Mouse (Mus musculus): ENCODE data around the gene Hoxd13. TPM values are rescaled to one million over a fixed set of nuclear protein-coding genes. Genes with fewer than 3 reads are reported as not detected.

Gene Hoxd13
- polyA plus RNA-seq, 1 experiment from 2014 or later, result not detected

DNA sequence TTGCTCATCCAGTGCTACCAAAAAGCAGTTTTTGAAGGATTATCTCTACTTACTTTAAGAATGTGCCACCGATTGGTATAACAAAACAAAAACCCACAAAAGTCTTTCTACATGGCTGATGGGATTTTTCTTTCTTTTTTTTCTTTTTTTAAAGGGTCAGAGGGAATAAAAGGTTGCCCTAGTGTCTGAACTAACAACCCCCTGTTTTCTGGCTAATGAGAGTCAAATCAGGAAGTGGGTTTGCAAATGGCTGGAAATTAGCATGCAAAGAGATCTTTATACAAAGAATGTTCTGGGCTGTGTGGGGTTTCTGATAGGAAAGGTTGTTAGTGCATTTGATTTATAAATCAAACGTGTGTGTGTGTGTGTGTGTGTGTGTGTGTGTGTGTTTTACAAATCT lies 52.3 kb downstream of the Hoxd13 start:
- WGBS (ENCODE audit: insufficient replicate concordance), result 13% methylated on average over 2 of the region's 2 CpGs
- H3K4me3 ChIP-seq (ENCODE audit: low read depth, low read length), result no peak overlapping the region

DNA sequence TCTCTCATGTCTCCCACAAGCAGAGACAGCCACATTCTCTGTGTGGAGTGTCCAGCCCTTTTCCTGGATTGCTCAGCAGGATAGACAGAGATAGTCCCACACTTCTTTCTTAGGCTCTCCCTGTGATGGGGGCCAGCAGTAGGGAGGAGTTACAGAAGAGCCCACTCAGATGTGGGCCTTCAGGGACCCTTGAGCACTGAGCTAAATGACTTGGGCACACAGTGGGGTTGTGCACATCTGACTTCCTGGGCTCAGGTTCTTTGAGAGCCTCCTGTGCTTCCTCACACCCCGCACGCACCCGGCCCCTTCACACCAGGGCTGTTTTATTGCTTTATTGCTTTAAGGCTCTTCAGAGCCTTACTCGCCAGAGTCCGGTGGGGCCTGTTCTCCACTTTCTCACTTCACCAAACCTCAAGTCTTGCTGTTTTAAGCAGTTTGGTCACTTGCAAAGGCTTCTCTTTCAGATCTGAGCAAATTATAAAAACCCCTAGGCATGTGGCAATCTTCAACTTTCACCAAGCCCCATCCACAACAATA lies 52.9 kb downstream of the Hoxd13 start:
- DNase-seq, result no peak
- ATAC-seq, result no peak
- TF ChIP-seq CTCF (IDR thresholded peaks at IDR 0.05; ENCODE audit: low read depth) (no peak), EP300 (IDR thresholded peaks at IDR 0.05; ENCODE audit: low read depth) (no peak)
- Histone ChIP-seq H3K36me3 (replicated peaks; ENCODE audit: insufficient read depth, low read length) (no peaks in the 10 kb centered on the region), H3K4me2 (ENCODE audit: low read depth, low read length) (no peak overlapping the region), H3K9ac (replicated peaks) (no peak overlapping the region), H3K4me1 (ENCODE audit: insufficient read depth) (no peaks in the 10 kb centered on the region), H3K27ac (ENCODE audit: low read depth) (no peak overlapping the region), H3K4me3 (ENCODE audit: low read depth, low read length) (no peak overlapping the region), H3K9me3 (ENCODE audit: low read length) (no peaks in the 10 kb centered on the region), H3K27me3 (ENCODE audit: insufficient read depth, low read length) (peaks cover 78% of the 10 kb centered on the region)
- 36% methylated on average over 5 of the region's 5 CpGs for WGBS (ENCODE audit: insufficient replicate concordance)

More for the DNA sequence above, 52.3 kb downstream of the Hoxd13 start:
- DNase-seq (no peak), ATAC-seq (no peak)
- H3K27ac ChIP-seq (ENCODE audit: low read depth), result no peak overlapping the region
- H3K4me2 ChIP-seq (ENCODE audit: low read depth, low read length), result no peak overlapping the region
- no peak for TF ChIP-seq EP300 (IDR thresholded peaks at IDR 0.05; ENCODE audit: low read depth)
- TF ChIP-seq CTCF (IDR thresholded peaks at IDR 0.05; ENCODE audit: low read depth), result no peak
- no peaks in the 10 kb centered on the region for H3K9me3 ChIP-seq (ENCODE audit: low read length)
- no peaks in the 10 kb centered on the region for H3K36me3 ChIP-seq (replicated peaks; ENCODE audit: insufficient read depth, low read length)
- peaks cover 78% of the 10 kb centered on the region for H3K27me3 ChIP-seq (ENCODE audit: insufficient read depth, low read length)
- no peaks in the 10 kb centered on the region for H3K4me1 ChIP-seq (ENCODE audit: insufficient read depth)
- no peak overlapping the region for H3K9ac ChIP-seq (replicated peaks)

Small RNAs within 50 kb of the gene (microRNA-seq; reads per million reads assigned to microRNA genes)
- gene Gm44463, result not detected

Other genes starting within 250 kb of the Hoxd13 start
- 9.6 and 11.1 TPM in 2 replicates for gene Lnpk, start 88.9 kb upstream of the Hoxd13 start, polyA plus RNA-seq (2015; fragmentation: Nextera tagmentation; extraction: Ambion mirVana)
- not detected in 2 replicates for gene Evx2, start 8.8 kb upstream of the Hoxd13 start, polyA plus RNA-seq (2015; fragmentation: Nextera tagmentation; extraction: Ambion mirVana)
- not detected in 2 replicates for gene Hoxd12, start 6.7 kb downstream of the Hoxd13 start, polyA plus RNA-seq (2015; fragmentation: Nextera tagmentation; extraction: Ambion mirVana)
- gene Hoxd11, start 11.2 kb downstream of the Hoxd13 start, polyA plus RNA-seq (2015; fragmentation: Nextera tagmentation; extraction: Ambion mirVana), result not detected in 2 replicates
- not detected in 2 replicates for gene Hoxd10, start 23.6 kb downstream of the Hoxd13 start, polyA plus RNA-seq (2015; fragmentation: Nextera tagmentation; extraction: Ambion mirVana)
- gene Hoxd9, start 29.4 kb downstream of the Hoxd13 start, polyA plus RNA-seq (2015; fragmentation: Nextera tagmentation; extraction: Ambion mirVana), result not detected in 2 replicates
- 0.04 TPM in 1 of 2 replicates, not detected in the other for gene Hoxd8, start 36.3 kb downstream of the Hoxd13 start, polyA plus RNA-seq (2015; fragmentation: Nextera tagmentation; extraction: Ambion mirVana)
- not detected in 2 replicates for gene Hoxd3, start 43.6 kb downstream of the Hoxd13 start, polyA plus RNA-seq (2015; fragmentation: Nextera tagmentation; extraction: Ambion mirVana)
- not detected in 2 replicates for gene Hoxd4, start 43.6 kb downstream of the Hoxd13 start, polyA plus RNA-seq (2015; fragmentation: Nextera tagmentation; extraction: Ambion mirVana)
- gene Gm28230, start 58.4 kb downstream of the Hoxd13 start, polyA plus RNA-seq (2015; fragmentation: Nextera tagmentation; extraction: Ambion mirVana), result not detected in 2 replicates
- gene Hoxd1, start 94.7 kb downstream of the Hoxd13 start, polyA plus RNA-seq (2015; fragmentation: Nextera tagmentation; extraction: Ambion mirVana), result not detected in 2 replicates
- 60.7 and 66.0 TPM in 2 replicates for gene Mtx2, start 157.5 kb downstream of the Hoxd13 start, polyA plus RNA-seq (2015; fragmentation: Nextera tagmentation; extraction: Ambion mirVana)

All from liver, postnatal 0 days (tissue).